Mouse (Mus musculus) forebrain, embryonic 15.5 days (tissue): ENCODE measurements around the gene Cd300lb. TPM values are rescaled to one million over a fixed set of nuclear protein-coding genes. Genes with fewer than 3 reads are reported as not detected.

Experiments used
- ATAC-seq: fragments of 200-750 bp; cut with Nextera tagmentation; replicated peaks from 2 replicates; pipeline ENCODE4 v1.8.0; 2017; ENCODE audit warnings: mild to moderate bottlenecking, moderate TSS enrichment, moderate library complexity
- H3K27ac ChIP-seq: fragments of 300-500 bp; sonication (generic); replicated peaks from 2 replicates; pipeline ENCODE4 v1.5.1; 2015; ENCODE audit warnings: mild to moderate bottlenecking, inconsistent platforms
- H3K27me3 ChIP-seq: fragments of 300-500 bp; sonication (generic); 2 replicates; pipeline ENCODE4 v1.6.1; 2015; ENCODE audit warnings: inconsistent platforms
- H3K36me3 ChIP-seq: fragments of 300-500 bp; sonication (generic); 2 replicates; pipeline ENCODE4 v1.6.1; 2015; ENCODE audit warnings: mild to moderate bottlenecking, inconsistent platforms
- H3K4me1 ChIP-seq: fragments of 300-500 bp; sonication (generic); 2 replicates; pipeline ENCODE4 v1.6.1; 2015; ENCODE audit warnings: inconsistent platforms
- H3K4me2 ChIP-seq: fragments of 300-500 bp; sonication (generic); replicated peaks from 2 replicates; pipeline ENCODE4 v1.6.1; 2015; ENCODE audit warnings: mild to moderate bottlenecking, inconsistent platforms
- H3K4me3 ChIP-seq: fragments of 300-500 bp; sonication (generic); 2 replicates; pipeline ENCODE4 v1.5.1; 2015; ENCODE audit warnings: mild to moderate bottlenecking, inconsistent platforms
- H3K9ac ChIP-seq: fragments of 300-500 bp; sonication (generic); replicated peaks from 2 replicates; pipeline ENCODE4 v1.6.1; 2015; ENCODE audit warnings: mild to moderate bottlenecking, inconsistent platforms
- H3K9me3 ChIP-seq: fragments of 300-500 bp; sonication (generic); 2 replicates; pipeline ENCODE4 v1.6.1; 2016; ENCODE audit warnings: inconsistent platforms
- WGBS: fragments of 180-500 bp; shearing (Covaris S2); methylation state at CpG from one replicate; pipeline ENCODE4 v1.1.7; 2015; ENCODE audit warnings: mixed read lengths; 5-methylcytosine and 5-hydroxymethylcytosine counted together
- polyA plus RNA-seq: library from polyadenylated mRNA; unstranded; fragments of >200 nt; fragmentation: Nextera tagmentation; extraction: Ambion mirVana; gene quantifications from 2 replicates; pipeline ENCODE4 v1.2.1, GENCODE M21; 2015

Gene Cd300lb
- 0.20 TPM in 1 of 2 replicates, not detected in the other for polyA plus RNA-seq

GRCm38 (mm10) chr11:114934144-114934543, at the start of gene Cd300lb:
Gene Cd300lb, minus strand, starts transcription at chr11:114934386.
- H3K9me3 ChIP-seq: no peaks in the 10 kb centered on the region
- no peak for ATAC-seq
- 72% methylated on average over 6 of the region's 6 CpGs for WGBS
- H3K4me3 ChIP-seq: no peak within 1 kb of the TSS
- no peak within 1 kb of the TSS for H3K9ac ChIP-seq
- no peaks in the 10 kb centered on the region for H3K27me3 ChIP-seq
- H3K36me3 ChIP-seq: no peaks in the 10 kb centered on the region
- no peaks in the 10 kb centered on the region for H3K4me1 ChIP-seq
- H3K27ac ChIP-seq: no peak within 1 kb of the TSS
- no peak within 1 kb of the TSS for H3K4me2 ChIP-seq

- Histone ChIP-seq H3K27ac (no peak overlapping the region), H3K4me3 (no peak overlapping the region), H3K36me3 (no peaks in the 10 kb centered on the region), H3K9ac (no peak overlapping the region), H3K4me2 (no peak overlapping the region), H3K9me3 (peaks cover 5% of the 10 kb centered on the region; the same call in 1 of the 2 replicates), H3K4me1 (no peaks in the 10 kb centered on the region), H3K27me3 (no peaks in the 10 kb centered on the region)
- WGBS: 77% methylated on average over 4 of the region's 4 CpGs
- ATAC-seq: no peak
Observed at GRCm38 (mm10) chr11:114981866-114982265, 47.7 kb upstream of the Cd300lb start.

GRCm38 (mm10) chr11:114972726-114973125, 38.5 kb upstream of the Cd300lb start:
- Histone ChIP-seq H3K4me2 (no peak overlapping the region), H3K9me3 (0 out of 2 replicates have a peak, but pooled peaks cover 7% of the 10 kb centered on the region), H3K9ac (no peak overlapping the region), H3K4me1 (no peaks in the 10 kb centered on the region), H3K27ac (no peak overlapping the region), H3K36me3 (no peaks in the 10 kb centered on the region), H3K4me3 (no peak overlapping the region), H3K27me3 (no peaks in the 10 kb centered on the region)
- WGBS: 77% methylated on average over 10 of the region's 10 CpGs
- ATAC-seq: no peak

- 85% methylated on average over 9 of the region's 9 CpGs for WGBS
- Histone ChIP-seq H3K27me3 (no peaks in the 10 kb centered on the region), H3K9me3 (0 out of 2 replicates have a peak, but pooled peaks cover under 1% of the 10 kb centered on the region), H3K4me3 (no peak within 1 kb of the TSS), H3K4me2 (no peak within 1 kb of the TSS), H3K36me3 (no peaks in the 10 kb centered on the region), H3K4me1 (no peaks in the 10 kb centered on the region), H3K27ac (no peak within 1 kb of the TSS), H3K9ac (no peak within 1 kb of the TSS)
- ATAC-seq: no peak
Observed at GRCm38 (mm10) chr11:114968752-114969207, 34.6 kb upstream of the Cd300lb start, which contains the start of gene Cd300c. Gene Cd300c, minus strand, starts transcription at chr11:114969157.

GRCm38 (mm10) chr11:114965182-114965828, 31.1 kb upstream of the Cd300lb start:
- Histone ChIP-seq H3K9me3 (no peaks in the 10 kb centered on the region), H3K4me2 (no peak overlapping the region), H3K27ac (no peak overlapping the region), H3K4me1 (no peaks in the 10 kb centered on the region), H3K4me3 (no peak overlapping the region), H3K27me3 (no peaks in the 10 kb centered on the region), H3K9ac (no peak overlapping the region), H3K36me3 (no peaks in the 10 kb centered on the region)
- WGBS: 56% methylated on average over 3 of the region's 3 CpGs
- ATAC-seq: no peak

- no peak for ATAC-seq
- Histone ChIP-seq H3K4me2 (no peak overlapping the region), H3K9ac (no peak overlapping the region), H3K27me3 (no peaks in the 10 kb centered on the region), H3K4me1 (no peaks in the 10 kb centered on the region), H3K9me3 (no peaks in the 10 kb centered on the region), H3K27ac (no peak overlapping the region), H3K4me3 (no peak overlapping the region), H3K36me3 (no peaks in the 10 kb centered on the region)
- 68% methylated on average over 1 of the region's 1 CpGs for WGBS
Observed at GRCm38 (mm10) chr11:114960369-114960768, 26.2 kb upstream of the Cd300lb start.

GRCm38 (mm10) chr11:114933591-114933990, 595 bp downstream of the Cd300lb start:
- 75% methylated on average over 4 of the region's 4 CpGs for WGBS

GRCm38 (mm10) chr11:114931041-114931440, 3.1 kb downstream of the Cd300lb start:
- no peak overlapping the region for H3K4me2 ChIP-seq
- WGBS: 82% methylated on average over 5 of the region's 5 CpGs

More at GRCm38 (mm10) chr11:114933591-114933990, 595 bp downstream of the Cd300lb start:
- Histone ChIP-seq H3K4me1 (no peaks in the 10 kb centered on the region), H3K27me3 (no peaks in the 10 kb centered on the region), H3K4me3 (no peak overlapping the region), H3K27ac (no peak overlapping the region), H3K9ac (no peak overlapping the region), H3K4me2 (no peak overlapping the region), H3K36me3 (no peaks in the 10 kb centered on the region), H3K9me3 (no peaks in the 10 kb centered on the region)
- no peak for ATAC-seq

GRCm38 (mm10) chr11:114929581-114929980, 4.6 kb downstream of the Cd300lb start:
- Histone ChIP-seq H3K36me3 (no peaks in the 10 kb centered on the region), H3K4me2 (no peak overlapping the region), H3K27ac (no peak overlapping the region), H3K4me1 (no peaks in the 10 kb centered on the region), H3K4me3 (no peak overlapping the region), H3K27me3 (no peaks in the 10 kb centered on the region), H3K9me3 (no peaks in the 10 kb centered on the region), H3K9ac (no peak overlapping the region)
- 86% methylated on average over 2 of the region's 2 CpGs for WGBS
- ATAC-seq: no peak

More at GRCm38 (mm10) chr11:114931041-114931440, 3.1 kb downstream of the Cd300lb start:
- no peaks in the 10 kb centered on the region for H3K27me3 ChIP-seq
- no peaks in the 10 kb centered on the region for H3K4me1 ChIP-seq
- no peaks in the 10 kb centered on the region for H3K9me3 ChIP-seq
- no peak for ATAC-seq
- H3K4me3 ChIP-seq: no peak overlapping the region
- H3K36me3 ChIP-seq: no peaks in the 10 kb centered on the region
- H3K27ac ChIP-seq: no peak overlapping the region
- H3K9ac ChIP-seq: no peak overlapping the region

- 74% methylated on average over 4 of the region's 4 CpGs for WGBS
- no peak overlapping the region for H3K27ac ChIP-seq
- no peaks in the 10 kb centered on the region for H3K9me3 ChIP-seq
- no peaks in the 10 kb centered on the region for H3K27me3 ChIP-seq
- no peaks in the 10 kb centered on the region for H3K36me3 ChIP-seq
- no peak overlapping the region for H3K4me3 ChIP-seq
- ATAC-seq: no peak
- H3K4me2 ChIP-seq: no peak overlapping the region
- H3K4me1 ChIP-seq: no peaks in the 10 kb centered on the region
- H3K9ac ChIP-seq: no peak overlapping the region
Observed at GRCm38 (mm10) chr11:114923961-114924360, 10.2 kb downstream of the Cd300lb start.

- H3K9ac ChIP-seq: no peak overlapping the region
- 69% methylated on average over 4 of the region's 4 CpGs for WGBS
- H3K4me1 ChIP-seq: no peaks in the 10 kb centered on the region
- no peak overlapping the region for H3K27ac ChIP-seq
- H3K36me3 ChIP-seq: no peaks in the 10 kb centered on the region
- no peak overlapping the region for H3K4me2 ChIP-seq
- H3K9me3 ChIP-seq: no peaks in the 10 kb centered on the region
- ATAC-seq: no peak
- H3K4me3 ChIP-seq: no peak overlapping the region
- H3K27me3 ChIP-seq: no peaks in the 10 kb centered on the region
Observed at GRCm38 (mm10) chr11:114922439-114922838, 11.7 kb downstream of the Cd300lb start.

- WGBS: 80% methylated on average over 6 of the region's 6 CpGs
- Histone ChIP-seq H3K9me3 (no peaks in the 10 kb centered on the region), H3K9ac (no peak overlapping the region), H3K4me2 (no peak overlapping the region), H3K36me3 (no peaks in the 10 kb centered on the region), H3K27ac (no peak overlapping the region), H3K4me1 (no peaks in the 10 kb centered on the region), H3K27me3 (no peaks in the 10 kb centered on the region), H3K4me3 (no peak overlapping the region)
- no peak for ATAC-seq
Observed at GRCm38 (mm10) chr11:114917120-114917519, 17.1 kb downstream of the Cd300lb start.

GRCm38 (mm10) chr11:114914978-114915377, 19.2 kb downstream of the Cd300lb start:
- H3K4me3 ChIP-seq: no peak overlapping the region
- no peaks in the 10 kb centered on the region for H3K27me3 ChIP-seq
- ATAC-seq: no peak
- no peak overlapping the region for H3K9ac ChIP-seq
- no peaks in the 10 kb centered on the region for H3K9me3 ChIP-seq
- H3K27ac ChIP-seq: no peak overlapping the region
- H3K4me2 ChIP-seq: no peak overlapping the region
- 61% methylated on average over 7 of the region's 7 CpGs for WGBS
- no peaks in the 10 kb centered on the region for H3K36me3 ChIP-seq
- H3K4me1 ChIP-seq: no peaks in the 10 kb centered on the region
